In genomic region chr9:96652763-96653162, GRCm38 (mm10) we compare ENCODE assay signal across 11 mouse cellular contexts. TPM values are rescaled to one million over a fixed set of nuclear protein-coding genes. Genes with fewer than 3 reads are reported as not detected.
DNase-seq lines count a peak whose midpoint lies in the region; ATAC-seq and TF ChIP-seq lines count a peak whose summit lies in the region.
"Had no signal": no experiment of that assay in that cellular context is flagged by ENCODE, and none has a peak within 500 bp of the region (broad histone marks: within the 10 kb centered on the region; RNA-seq: fewer than 3 reads in every experiment).

No protein-coding gene starts in this region.

- H3K4me2 ChIP-seq in intestine, postnatal 0 days (replicated peaks; ENCODE audit: low read depth) = no peak overlapping the region
- H3K4me2 ChIP-seq in intestine, embryonic 16.5 days (ENCODE audit: low read depth, low read length) = no peak overlapping the region
- H3K4me2 ChIP-seq: forebrain, embryonic 13.5 days; hindbrain, embryonic 15.5 days had no signal

- no peaks in the 10 kb centered on the region for H3K36me3 ChIP-seq in intestine, postnatal 0 days (ENCODE audit: control insufficient read depth, insufficient read depth)
- no peaks in the 10 kb centered on the region for H3K36me3 ChIP-seq in intestine, embryonic 16.5 days (ENCODE audit: control insufficient read depth, insufficient read depth, low read length)
- H3K36me3 ChIP-seq: hindbrain, embryonic 15.5 days had no signal

- no peaks in the 10 kb centered on the region for H3K27me3 ChIP-seq in intestine, postnatal 0 days (replicated peaks; ENCODE audit: control insufficient read depth, insufficient read depth, low read length)
- H3K27me3 ChIP-seq in intestine, embryonic 16.5 days (replicated peaks; ENCODE audit: control insufficient read depth, insufficient read depth, low read length) = no peaks in the 10 kb centered on the region
- H3K27me3 ChIP-seq: forebrain, embryonic 13.5 days; hindbrain, embryonic 15.5 days had no signal

- TF ChIP-seq CTCF in intestine, postnatal 0 days (IDR thresholded peaks at IDR 0.05; ENCODE audit: low read depth) = peak; percentile 71

- no peak overlapping the region for H3K9ac ChIP-seq in intestine, postnatal 0 days (ENCODE audit: low read depth, low read length)
- H3K9ac ChIP-seq in intestine, embryonic 16.5 days (ENCODE audit: low read depth, low read length) = no peak overlapping the region
- H3K9ac ChIP-seq: forebrain, embryonic 13.5 days; hindbrain, embryonic 15.5 days had no signal

- H3K27ac ChIP-seq in intestine, postnatal 0 days (ENCODE audit: low read depth, low read length) = no peak overlapping the region
- H3K27ac ChIP-seq in intestine, embryonic 16.5 days (ENCODE audit: low read length) = no peak overlapping the region
- H3K27ac ChIP-seq: forebrain, embryonic 13.5 days; hindbrain, embryonic 15.5 days had no signal

- WGBS in intestine, postnatal 0 days = 57% methylated on average over 6 of the region's 6 CpGs
- WGBS in intestine, embryonic 16.5 days = 58% methylated on average over 6 of the region's 6 CpGs

- no peak for ATAC-seq in intestine, postnatal 0 days
- no peak for ATAC-seq in intestine, embryonic 16.5 days
- no peak for ATAC-seq in monocyte, adult 5-6 weeks (replicated peaks; ENCODE audit: insufficient number of reproducible peaks, low FRiP score, low TSS enrichment, poor library complexity, severe bottlenecking)
- ATAC-seq in erythroblast, adult 5-6 weeks (replicated peaks; ENCODE audit: low FRiP score, poor library complexity, severe bottlenecking) = no peak
- ATAC-seq: forebrain, embryonic 13.5 days had no signal

- no peak overlapping the region for H3K4me3 ChIP-seq in intestine, postnatal 0 days (ENCODE audit: low read depth, low read length)
- no peak overlapping the region for H3K4me3 ChIP-seq in intestine, embryonic 16.5 days (ENCODE audit: low read length)
- H3K4me3 ChIP-seq: forebrain, embryonic 13.5 days; hindbrain, embryonic 15.5 days had no signal

- DNase-seq in B cell, adult 2 months = peak; percentile 46 to 55
- DNase-seq in NIH3T3 (ENCODE audit: low read depth) = peak; percentile 55
- DNase-seq in lung, postnatal 14 days = peak; percentile 33
- no peak for DNase-seq in right cerebral cortex, postnatal 14 days
- DNase-seq: adrenal gland, postnatal 10 days had no signal

- H3K4me1 ChIP-seq in intestine, postnatal 0 days (replicated peaks; ENCODE audit: control insufficient read depth, insufficient read depth, low read length) = no peaks in the 10 kb centered on the region
- H3K4me1 ChIP-seq in intestine, embryonic 16.5 days (ENCODE audit: control insufficient read depth, insufficient read depth, low read length) = peaks cover 3% of the 10 kb centered on the region; the same call in 1 of the 2 replicates
- H3K4me1 ChIP-seq: forebrain, embryonic 13.5 days; hindbrain, embryonic 15.5 days had no signal

- H3K9me3 ChIP-seq in intestine, postnatal 0 days (ENCODE audit: control insufficient read depth) = no peaks in the 10 kb centered on the region
- no peaks in the 10 kb centered on the region for H3K9me3 ChIP-seq in intestine, embryonic 16.5 days (ENCODE audit: control insufficient read depth, low read length)
- H3K9me3 ChIP-seq: forebrain, embryonic 13.5 days; hindbrain, embryonic 15.5 days had no signal

RNA-seq across cellular contexts. Expression of gene Rasa2, which starts 21.3 kb away (rescaled TPM):
- 16.2 and 18.2 TPM in 2 replicates for polyA plus RNA-seq in intestine, postnatal 0 days (2015; fragmentation: Nextera tagmentation; extraction: Ambion mirVana)
- polyA plus RNA-seq in intestine, embryonic 16.5 days (2015; fragmentation: Nextera tagmentation; extraction: Ambion mirVana) = 13.7 and 15.3 TPM in 2 replicates
- total RNA-seq in monocyte, adult 5-6 weeks (2017) = 33.0 to 39.1 TPM (median 38.8 TPM) in 3 replicates
- 11.1 and 13.3 TPM in 2 replicates for total RNA-seq in erythroblast, adult 5-6 weeks (2015; ENCODE audit: low replicate concordance)
- total RNA-seq in erythroblast, adult 5-6 weeks (2017; ENCODE audit: low replicate concordance) = 5.9 and 6.3 TPM in 2 replicates
